Mouse (Mus musculus) fibroblast of lung, adult 2 months (primary cell): ENCODE results near the gene Sh2d1b1.

ENCODE experiments used
- DNase-seq: peaks from one replicate; pipeline ENCODE4 v3.0.0-alpha.2; 2011; ENCODE audit warnings: low read depth

Sh2d1b1 gene

GRCm38 (mm10) chr1:170324312-170324711 lies 47.2 kb downstream of the Sh2d1b1 start:
- no peak for DNase-seq

- no peak for DNase-seq
Measured at GRCm38 (mm10) chr1:170325277-170325676, 48.2 kb downstream of the Sh2d1b1 start.

GRCm38 (mm10) chr1:170331926-170332325 lies 54.8 kb downstream of the Sh2d1b1 start:
- no peak for DNase-seq

GRCm38 (mm10) chr1:170332775-170333174 lies 55.7 kb downstream of the Sh2d1b1 start:
- no peak for DNase-seq
